Comparison of ENCODE assay signal across 24 mouse cellular contexts in the genomic region with DNA sequence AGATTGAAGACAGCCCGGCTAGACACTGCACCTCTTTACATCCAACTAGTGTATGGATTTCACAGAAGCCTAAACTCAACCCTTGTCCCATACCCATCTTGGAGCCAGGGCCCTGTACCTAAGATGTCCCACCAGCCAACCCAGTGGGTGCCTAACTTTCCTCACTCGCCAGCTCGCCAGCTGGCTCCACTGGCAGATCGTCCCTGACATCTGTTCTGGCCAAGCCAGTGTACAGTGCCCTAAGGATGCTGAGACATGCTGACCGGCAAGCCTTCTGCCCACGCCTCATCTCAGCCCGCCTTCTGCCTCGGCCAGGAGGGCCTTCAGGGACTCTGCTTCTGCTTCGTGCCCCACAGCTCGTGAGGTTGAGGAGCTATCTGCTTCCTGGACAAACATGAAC.
"Had no signal": no experiment of that assay in that cellular context is flagged by ENCODE, and none has a peak within 500 bp of the region (broad histone marks: within the 10 kb centered on the region; RNA-seq: fewer than 3 reads in every experiment).

No protein-coding gene starts in this region.

- H3K27ac ChIP-seq: heart, adult 2 months; heart, embryonic 13.5 days; heart, embryonic 15.5 days; hindbrain, embryonic 13.5 days; hindbrain, embryonic 15.5 days; kidney, embryonic 15.5 days; kidney, postnatal 0 days; left cerebral cortex, adult 2 months; limb, embryonic 13.5 days; limb, embryonic 15.5 days; liver, embryonic 12.5 days; liver, embryonic 14.5 days had no signal

- DNase-seq: gastrocnemius, postnatal 14 days; gastrocnemius, postnatal 36 days; heart, adult 11 months; heart, adult 2 months; heart, postnatal 14 days; heart, postnatal 36 days; kidney, adult 11 months; kidney, adult 2 months; kidney, adult 9 months; kidney, postnatal 14 days; kidney, postnatal 36 days; layer of hippocampus, adult 9-11 months; layer of hippocampus, postnatal 36 days had no signal

- H3K4me1 ChIP-seq: hindbrain, embryonic 13.5 days; hindbrain, embryonic 15.5 days; kidney, embryonic 15.5 days; limb, embryonic 13.5 days had no signal

- H3K4me3 ChIP-seq: heart, adult 2 months; heart, embryonic 13.5 days; heart, embryonic 15.5 days; hindbrain, embryonic 13.5 days; hindbrain, embryonic 15.5 days; kidney, embryonic 15.5 days; left cerebral cortex, adult 2 months; limb, embryonic 13.5 days; limb, embryonic 15.5 days; liver, embryonic 12.5 days had no signal

- H3K27me3 ChIP-seq: heart, embryonic 13.5 days; heart, embryonic 15.5 days; hindbrain, embryonic 13.5 days; hindbrain, embryonic 15.5 days; kidney, embryonic 15.5 days; limb, embryonic 13.5 days; limb, embryonic 15.5 days; liver, embryonic 12.5 days had no signal
